Mouse (Mus musculus): ENCODE measurements around the gene Rab3a.

Gene Rab3a

GRCm38 (mm10) chr8:70758616-70759561 lies 4.4 kb downstream of the Rab3a start:
- no peak for DNase-seq (ENCODE audit: extremely low spot score, low spot score)

- peak; percentile 48 for DNase-seq (ENCODE audit: extremely low spot score, low spot score)
Measured at GRCm38 (mm10) chr8:70760350-70760749, 5.9 kb downstream of the Rab3a start.

GRCm38 (mm10) chr8:70760775-70761406 lies 6.4 kb downstream of the Rab3a start, which contains the start of gene Mpv17l2:
Gene Mpv17l2 (minus strand): TSS chr8:70760946.
- peak; percentile 91 for DNase-seq (ENCODE audit: extremely low spot score, low spot score)

GRCm38 (mm10) chr8:70762118-70762517 lies 7.6 kb downstream of the Rab3a start:
- DNase-seq (ENCODE audit: extremely low spot score, low spot score), result no peak

- peak; percentile 64 for DNase-seq (ENCODE audit: extremely low spot score, low spot score)
Measured at GRCm38 (mm10) chr8:70763354-70763753, 8.9 kb downstream of the Rab3a start.

GRCm38 (mm10) chr8:70764026-70764425 lies 9.5 kb downstream of the Rab3a start:
- DNase-seq (ENCODE audit: extremely low spot score, low spot score), result no peak

- no peak for DNase-seq (ENCODE audit: extremely low spot score, low spot score)
Measured at GRCm38 (mm10) chr8:70764676-70765075, 10.2 kb downstream of the Rab3a start.

- DNase-seq (ENCODE audit: extremely low spot score, low spot score), result no peak
Measured at GRCm38 (mm10) chr8:70765329-70765728, 10.8 kb downstream of the Rab3a start.

GRCm38 (mm10) chr8:70765838-70766570 lies 11.5 kb downstream of the Rab3a start:
- DNase-seq (ENCODE audit: extremely low spot score, low spot score), result peak; percentile 61

- peak; percentile 69 for DNase-seq (ENCODE audit: extremely low spot score, low spot score)
Measured at GRCm38 (mm10) chr8:70766571-70767440, 12.3 kb downstream of the Rab3a start.

- DNase-seq (ENCODE audit: extremely low spot score, low spot score), result no peak
Measured at GRCm38 (mm10) chr8:70767503-70767902, 13.0 kb downstream of the Rab3a start.

GRCm38 (mm10) chr8:70768231-70768776 lies 13.8 kb downstream of the Rab3a start:
- DNase-seq (ENCODE audit: extremely low spot score, low spot score), result no peak

GRCm38 (mm10) chr8:70768956-70769355 lies 14.5 kb downstream of the Rab3a start:
- no peak for DNase-seq (ENCODE audit: extremely low spot score, low spot score)

GRCm38 (mm10) chr8:70769359-70769758 lies 14.9 kb downstream of the Rab3a start:
- DNase-seq (ENCODE audit: extremely low spot score, low spot score), result peak; percentile 95

- DNase-seq (ENCODE audit: extremely low spot score, low spot score), result no peak
Measured at GRCm38 (mm10) chr8:70769858-70770257, 15.4 kb downstream of the Rab3a start.

- no peak for DNase-seq (ENCODE audit: extremely low spot score, low spot score)
Measured at GRCm38 (mm10) chr8:70770748-70771147, 16.3 kb downstream of the Rab3a start.

GRCm38 (mm10) chr8:70771217-70771616 lies 16.7 kb downstream of the Rab3a start:
- DNase-seq (ENCODE audit: extremely low spot score, low spot score), result no peak

- DNase-seq (ENCODE audit: extremely low spot score, low spot score), result no peak
Measured at GRCm38 (mm10) chr8:70772075-70772474, 17.6 kb downstream of the Rab3a start.

- DNase-seq (ENCODE audit: extremely low spot score, low spot score), result no peak
Measured at GRCm38 (mm10) chr8:70772890-70773289, 18.4 kb downstream of the Rab3a start.

GRCm38 (mm10) chr8:70773410-70773809 lies 18.9 kb downstream of the Rab3a start:
- DNase-seq (ENCODE audit: extremely low spot score, low spot score), result no peak

All from neural tube, embryonic 10.5 days (tissue).